Mouse (Mus musculus) adrenal gland, postnatal 4 days (tissue): Measurements from ENCODE around the gene Plac1. TPM values are rescaled to one million over a fixed set of nuclear protein-coding genes. Genes with fewer than 3 reads are reported as not detected.

Experiments used
- DNase-seq, 2 experiments: peaks; one replicate each; pipeline ENCODE4 v3.0.0; 2021 to 2022; ENCODE audit warnings: low spot score in 2 of 2, mixed read lengths in 2 of 2
- total RNA-seq, 2 experiments: library from RNA; stranded (reverse); gene quantifications; 2 replicates each; pipeline ENCODE4 v1.2.3; 2021

Plac1 gene
- total RNA-seq, 2 experiments from 2014 or later, result 0.40 to 0.56 TPM

DNA sequence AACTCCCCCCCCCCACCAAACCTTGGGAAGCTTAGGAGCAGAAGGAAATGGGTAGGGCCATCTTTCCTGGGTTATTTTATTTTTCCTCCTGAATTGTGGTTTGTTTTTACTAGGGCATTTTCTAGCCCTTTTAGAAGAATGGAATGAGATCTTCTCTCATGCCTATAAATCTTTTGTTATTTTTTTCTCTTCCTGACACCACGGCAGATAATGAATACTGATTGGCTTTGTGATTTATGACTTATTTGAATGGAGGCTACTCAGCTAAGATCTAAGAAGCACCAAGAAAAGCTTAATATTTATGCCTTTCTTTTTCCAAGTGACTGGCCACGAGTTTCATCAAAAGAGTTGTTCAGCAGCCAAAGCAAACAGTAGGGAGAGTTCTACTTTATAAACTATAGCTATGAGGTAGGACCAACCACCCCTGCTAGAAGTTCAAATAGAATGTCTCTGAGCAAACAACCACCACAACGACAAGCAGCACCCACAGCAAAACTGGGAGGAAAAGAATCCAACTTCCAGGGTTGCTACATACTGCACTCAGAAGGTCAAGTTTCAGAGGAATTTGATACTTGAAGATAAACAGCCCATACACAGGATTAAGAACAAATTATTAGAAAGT is 35.1 kb downstream of the Plac1 start:
- no peak for DNase-seq

DNA sequence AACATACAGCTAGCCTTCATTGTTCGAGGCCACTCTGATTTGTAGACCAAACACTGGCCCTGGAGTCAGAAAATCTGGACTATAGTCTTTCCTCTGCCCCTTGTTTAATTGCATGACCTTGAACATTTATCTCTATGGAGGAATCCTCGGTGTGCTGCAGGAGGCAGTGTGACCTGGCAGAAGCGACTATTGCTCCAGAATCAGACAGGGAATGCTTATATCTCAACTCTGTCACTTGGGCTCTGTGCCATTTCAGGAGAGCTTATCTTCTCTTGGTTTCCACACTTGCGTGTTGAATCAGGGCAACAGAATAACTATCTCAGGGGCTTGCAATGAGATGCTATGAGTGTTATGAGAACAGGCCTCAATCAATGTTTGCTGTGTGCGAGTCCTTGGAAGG is 38.3 kb downstream of the Plac1 start:
- no peak for DNase-seq

DNA sequence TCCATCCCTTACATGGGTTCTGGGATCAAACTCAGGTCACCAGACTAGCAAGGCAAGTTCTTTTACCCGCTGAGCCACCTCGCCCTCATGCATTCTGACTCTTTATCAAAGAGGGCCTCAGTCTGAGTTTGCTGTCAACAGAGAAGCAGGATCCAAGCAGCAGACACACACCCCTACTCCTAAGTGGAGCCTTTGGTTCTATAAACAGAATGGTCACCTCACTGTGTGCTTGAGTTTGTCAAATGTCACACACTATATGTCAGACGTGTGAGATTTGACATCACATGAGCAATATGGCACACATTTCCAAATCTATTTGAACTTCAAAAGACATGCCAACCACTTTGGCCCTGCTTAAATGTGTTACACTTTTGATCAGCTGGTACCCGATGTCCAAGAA is 42.2 kb downstream of the Plac1 start:
- no peak for DNase-seq

DNA sequence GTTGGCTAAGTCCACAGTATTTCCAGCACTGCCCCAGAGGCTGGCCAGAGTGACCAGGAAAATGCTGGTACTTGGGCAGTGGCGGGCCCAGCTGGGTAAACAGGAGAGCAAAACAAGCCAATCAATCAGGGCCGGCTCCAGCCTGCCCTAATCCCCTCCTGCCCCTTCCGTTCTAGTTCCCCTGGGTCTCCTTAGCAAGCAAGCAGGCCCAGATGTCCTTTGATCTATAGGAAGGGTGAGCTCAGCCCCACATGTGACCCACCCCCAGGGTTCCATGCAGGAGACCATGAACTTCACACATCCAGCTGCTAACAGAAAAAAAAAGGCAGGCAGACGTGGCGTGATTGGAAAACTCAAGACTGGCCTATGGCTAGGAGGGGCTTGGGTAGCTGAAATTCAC is 43.5 kb downstream of the Plac1 start:
- no peak for DNase-seq

DNA sequence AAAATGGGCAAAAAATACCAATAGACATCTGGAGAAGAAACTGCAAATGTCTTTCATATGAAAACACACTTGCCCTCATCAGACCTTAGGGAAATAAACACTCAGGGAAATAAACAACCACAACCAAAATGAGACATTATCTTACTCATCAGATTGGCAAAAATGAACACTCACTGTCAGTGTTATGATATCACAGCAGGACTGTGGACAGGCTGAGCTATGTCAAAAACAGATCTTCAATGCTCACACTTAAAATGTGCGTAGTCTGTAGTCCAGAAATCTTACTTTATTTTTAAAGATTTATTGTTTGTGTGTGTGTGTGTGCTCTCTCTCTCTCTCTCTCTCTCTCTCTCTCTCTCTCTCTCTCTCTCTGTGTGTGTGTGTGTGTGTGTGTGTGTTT is 51.2 kb downstream of the Plac1 start:
- DNase-seq, result no peak

DNA sequence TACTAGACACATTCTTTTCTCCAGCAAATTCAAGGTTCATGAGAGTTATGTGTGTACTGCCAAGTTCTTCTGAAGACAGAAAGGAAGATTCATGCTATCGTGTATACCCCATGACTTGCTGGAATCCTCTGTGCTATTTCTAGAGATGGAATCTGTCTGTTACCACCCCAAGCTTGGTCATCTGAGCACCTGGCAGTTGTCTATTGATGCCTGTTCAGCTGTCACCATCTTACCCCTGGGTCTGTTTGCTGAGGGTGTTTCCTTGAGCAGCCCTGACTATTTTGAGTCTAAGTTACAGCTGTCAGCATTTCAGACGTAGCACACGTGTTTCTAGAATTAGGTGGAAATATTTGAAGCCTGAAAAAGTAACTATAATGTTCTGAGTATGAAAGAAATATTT is 60.1 kb downstream of the Plac1 start:
- no peak for DNase-seq

DNA sequence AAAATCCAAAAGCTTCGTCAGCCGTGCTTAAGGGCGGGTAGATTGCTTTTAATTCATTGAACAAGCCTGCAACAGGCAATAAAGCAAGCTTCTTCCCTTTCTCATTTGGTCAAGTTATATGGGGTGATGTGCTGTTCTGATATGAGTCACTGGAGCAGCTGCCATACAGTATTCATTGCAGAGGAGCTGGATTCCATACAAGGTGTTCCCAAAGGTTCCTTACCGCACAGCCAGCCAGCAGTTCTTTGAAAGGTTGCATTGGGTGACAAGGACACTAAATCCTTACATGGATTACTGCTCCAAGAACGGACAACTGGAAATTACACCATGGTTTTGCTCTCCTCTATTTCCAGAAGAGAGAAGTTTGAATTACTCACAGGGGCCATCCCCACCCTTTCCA is 63.6 kb downstream of the Plac1 start:
- no peak for DNase-seq

DNA sequence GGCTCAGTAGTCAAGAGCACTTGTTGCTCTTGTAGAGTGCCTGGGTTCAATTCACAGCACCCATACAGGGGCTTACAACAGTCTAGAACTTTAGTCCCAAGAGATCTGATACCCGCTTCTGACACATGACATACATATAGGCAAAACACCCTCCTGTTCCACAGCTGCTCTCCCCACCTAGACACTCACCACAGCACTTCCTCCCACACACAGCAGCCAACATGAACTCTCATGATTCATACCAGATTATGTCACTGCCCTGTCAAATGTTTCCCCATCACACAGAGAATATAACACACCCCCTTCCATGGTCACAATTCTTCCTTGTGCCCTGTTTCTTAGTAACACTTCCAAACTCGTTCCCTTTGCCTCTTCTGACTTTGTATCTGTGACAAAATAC is 71.3 kb downstream of the Plac1 start:
- DNase-seq, result no peak

DNA sequence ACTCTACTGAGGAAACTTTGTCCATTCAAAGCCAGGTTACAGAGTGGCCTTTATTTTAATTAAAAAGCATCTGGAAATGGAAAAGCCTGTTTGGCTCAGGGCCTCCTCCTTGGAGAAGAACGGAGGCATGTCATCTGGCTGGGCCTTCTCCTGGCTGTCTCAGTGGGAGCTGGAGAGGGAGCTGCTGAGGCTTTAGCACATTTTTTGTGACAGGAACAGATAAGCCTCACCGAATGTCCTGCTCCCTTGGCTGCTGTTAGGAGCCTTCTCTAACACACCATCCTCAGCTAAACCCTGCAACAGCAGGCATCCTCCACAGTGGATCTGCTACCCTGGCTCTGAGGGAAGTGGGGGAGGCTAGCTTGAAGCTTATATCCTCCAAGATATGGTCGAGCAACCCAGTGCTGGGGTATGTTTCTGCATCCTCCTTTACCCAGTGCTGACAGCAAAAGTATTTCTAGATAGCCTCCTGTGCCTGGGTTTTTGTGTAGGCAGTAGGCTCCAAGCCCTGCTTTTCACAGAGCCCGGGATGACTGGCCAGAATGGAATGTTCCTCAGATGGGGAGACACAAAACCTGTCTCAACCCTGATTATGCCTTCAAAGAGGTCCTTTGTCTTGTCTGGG is 72.9 kb downstream of the Plac1 start:
- no peak for DNase-seq

DNA sequence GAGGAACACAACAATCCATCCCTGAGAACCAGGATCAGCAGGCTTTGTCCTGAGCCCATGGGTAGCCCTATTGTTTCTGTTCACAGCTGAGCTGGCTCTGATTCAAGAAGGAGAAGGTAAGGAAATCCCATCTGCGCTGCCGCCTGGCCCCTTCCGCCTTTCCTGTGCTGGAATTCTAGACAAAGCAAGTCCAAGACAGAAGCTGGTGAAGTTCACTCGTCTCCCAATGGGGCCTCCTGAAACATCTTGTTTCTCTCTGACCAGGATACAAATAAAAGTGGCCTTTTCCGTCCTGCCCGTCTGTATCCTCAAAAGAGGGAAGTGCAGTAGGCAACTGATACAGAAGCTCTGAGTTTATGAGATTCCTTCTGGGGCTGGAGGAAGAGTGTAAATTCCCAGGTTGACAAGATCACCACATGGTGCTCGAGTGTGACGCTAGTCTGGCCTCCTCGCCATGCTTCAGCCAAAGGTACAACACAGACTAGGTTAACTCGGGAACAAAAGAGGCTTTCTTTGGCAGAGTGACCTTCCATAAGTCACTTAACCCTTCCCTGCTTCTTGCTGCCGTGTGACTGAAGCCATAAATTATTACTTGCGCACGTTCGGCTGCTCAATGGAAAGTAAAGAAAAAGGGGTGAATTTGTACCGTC is 73.5 kb downstream of the Plac1 start:
- DNase-seq, result no peak

DNA sequence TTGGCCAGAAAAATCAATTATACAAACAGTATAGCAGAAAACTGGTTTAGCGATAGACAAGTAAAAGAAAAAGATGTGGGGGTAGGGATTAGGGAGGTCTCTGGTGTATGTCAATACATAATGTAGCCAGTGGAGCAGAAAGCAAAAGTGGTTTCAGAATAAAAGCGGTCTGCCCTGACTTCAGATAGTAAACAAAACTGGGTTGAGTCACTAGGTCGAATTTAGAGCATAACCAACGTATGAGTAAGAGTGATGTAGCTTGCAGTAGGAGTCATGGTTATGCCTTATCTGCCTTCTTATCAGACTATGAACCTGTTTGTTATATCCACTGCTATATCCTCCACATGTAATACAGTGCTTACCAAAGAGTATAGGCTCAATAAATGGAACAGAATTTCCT is 77.3 kb downstream of the Plac1 start:
- no peak for DNase-seq

DNA sequence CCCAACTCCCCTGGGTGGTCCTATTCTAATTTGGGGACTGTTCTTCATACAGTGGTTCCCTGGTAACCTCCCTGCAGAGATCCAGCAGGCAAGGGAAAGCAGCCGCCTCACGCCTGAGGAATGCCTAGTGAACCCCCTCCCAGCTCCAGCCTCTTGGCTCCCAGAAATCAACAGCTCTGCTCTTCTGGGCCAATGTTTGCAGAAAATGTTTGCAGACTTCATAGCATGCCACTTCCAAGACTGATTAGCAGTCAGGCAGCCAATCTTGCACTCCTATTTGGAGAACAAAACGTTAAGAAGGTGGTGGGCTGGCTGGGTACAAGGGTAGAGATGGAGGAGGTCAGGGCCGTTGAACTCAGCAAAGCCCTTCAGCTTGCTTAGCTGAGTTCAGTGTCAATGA is 78.3 kb downstream of the Plac1 start:
- no peak for DNase-seq

DNA sequence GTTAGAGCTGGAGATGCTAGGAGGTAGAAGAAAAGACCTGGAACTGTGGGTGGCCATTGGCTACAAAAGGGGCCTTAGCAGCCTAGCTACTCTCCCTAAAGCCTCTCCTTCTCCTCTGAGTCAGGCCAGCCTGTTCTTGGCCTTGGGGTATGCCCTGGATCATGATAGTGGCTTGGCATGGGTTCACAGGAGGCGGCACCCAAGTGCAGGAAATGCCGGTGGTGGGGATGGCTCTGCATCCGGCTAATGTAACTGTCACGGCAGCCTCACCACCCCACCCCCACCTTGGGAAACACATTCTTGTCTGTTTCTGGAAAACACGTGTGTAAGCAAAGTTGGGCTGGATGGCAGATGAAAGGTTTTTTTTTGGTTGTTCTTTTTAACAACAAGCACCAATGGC is 78.8 kb downstream of the Plac1 start:
- DNase-seq, result peak in 1 of 2 experiments; percentile 20

DNA sequence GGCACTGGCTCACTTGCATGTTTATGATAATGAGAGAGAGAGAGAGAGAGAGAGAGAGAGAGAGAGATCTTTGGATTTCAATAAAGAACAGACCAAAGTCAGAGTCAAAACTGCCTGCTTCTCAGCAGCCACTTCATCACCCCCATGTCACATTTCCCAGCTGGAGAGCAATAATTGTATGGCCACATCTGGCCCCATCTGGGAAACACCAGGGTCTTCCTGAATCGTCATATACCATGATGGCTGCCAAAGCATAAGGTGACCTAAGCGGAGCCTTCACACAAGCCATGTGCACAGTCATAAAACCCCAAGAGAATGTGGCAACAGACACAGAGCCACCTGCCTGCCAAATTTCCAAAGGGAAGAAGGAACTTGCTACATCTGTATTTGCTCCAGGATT is 91.9 kb downstream of the Plac1 start:
- DNase-seq, result no peak

DNA sequence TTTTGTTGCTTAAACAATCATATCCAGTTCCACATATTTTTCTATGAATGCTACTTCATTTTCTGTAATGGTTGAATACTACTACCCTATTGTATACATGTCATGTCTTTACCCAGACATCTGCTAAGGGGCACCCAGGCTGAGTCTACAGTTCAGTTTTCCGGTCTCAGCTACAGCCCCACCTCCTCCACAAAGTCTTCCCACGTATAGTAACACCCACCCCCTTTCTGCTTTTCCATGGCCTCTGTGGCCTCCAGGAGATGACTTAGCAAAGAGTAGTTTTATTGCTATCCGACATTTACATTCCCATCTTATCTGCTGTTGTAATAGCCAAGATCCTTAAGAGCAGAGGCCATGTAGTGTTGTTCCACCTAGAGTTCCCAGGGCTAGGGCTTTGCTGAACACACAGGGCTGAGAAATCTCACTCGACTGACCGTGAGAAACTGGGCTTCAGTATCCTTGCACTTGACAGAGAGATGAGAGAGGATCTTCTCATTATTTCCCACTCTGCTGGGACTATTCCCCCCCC is 93.5 kb downstream of the Plac1 start:
- no peak for DNase-seq

DNA sequence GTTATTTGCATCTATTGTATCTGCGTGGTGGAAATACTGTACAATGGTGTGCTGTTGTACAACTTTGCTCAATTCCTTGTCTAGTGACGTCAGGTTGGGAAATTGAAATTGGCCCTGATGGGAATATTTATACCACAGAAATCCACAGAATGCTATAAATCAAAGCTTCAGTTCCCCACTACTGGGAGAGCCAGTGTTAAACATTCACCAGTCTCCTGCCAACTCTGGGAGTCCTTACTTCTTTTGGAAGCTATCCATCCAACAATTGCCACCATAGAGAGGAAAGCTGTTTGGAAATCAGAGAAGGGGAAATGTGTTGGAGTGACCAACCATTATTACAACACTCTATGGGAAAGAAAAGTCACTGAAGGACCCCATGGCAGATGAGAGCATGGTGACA is 100.3 kb downstream of the Plac1 start:
- no peak for DNase-seq

DNA sequence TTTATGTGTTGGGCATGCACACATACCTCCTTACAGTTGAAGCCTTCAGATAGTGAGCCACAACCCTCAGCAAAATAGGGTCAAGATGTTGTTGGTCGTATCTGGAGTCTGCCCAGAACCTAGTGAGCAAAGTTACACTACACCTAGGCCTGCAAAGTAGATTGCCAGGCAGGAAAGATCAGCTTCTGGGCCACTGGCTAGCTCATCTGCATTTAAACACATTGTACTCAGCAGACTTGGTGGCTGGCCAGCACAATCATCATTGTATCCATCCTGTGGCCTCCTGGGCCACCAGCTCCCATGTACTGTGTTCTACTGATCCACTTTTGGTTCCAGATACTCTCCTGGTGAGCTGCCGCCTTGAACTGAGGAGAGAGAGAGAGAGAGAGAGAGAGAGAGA is 102.8 kb downstream of the Plac1 start:
- no peak for DNase-seq

DNA sequence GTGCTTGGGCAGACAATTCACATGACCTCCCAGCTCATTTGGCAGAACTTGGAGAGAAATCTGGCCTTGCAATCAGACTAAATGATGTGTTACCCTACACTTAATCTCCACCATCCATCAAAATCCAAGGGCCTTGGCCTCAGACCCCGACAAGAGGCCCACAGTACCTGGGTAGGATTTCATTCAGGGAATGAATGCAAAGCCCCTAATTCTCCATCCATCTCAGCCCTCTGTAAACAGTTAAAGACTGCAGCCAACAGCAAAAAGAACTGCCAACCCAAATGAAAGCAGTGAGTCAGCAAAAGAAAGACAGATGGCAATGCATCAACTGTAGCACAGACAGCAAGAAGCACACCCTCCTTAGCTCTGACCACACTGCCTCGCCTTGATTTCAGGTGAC is 110.4 kb downstream of the Plac1 start:
- DNase-seq, result no peak

DNA sequence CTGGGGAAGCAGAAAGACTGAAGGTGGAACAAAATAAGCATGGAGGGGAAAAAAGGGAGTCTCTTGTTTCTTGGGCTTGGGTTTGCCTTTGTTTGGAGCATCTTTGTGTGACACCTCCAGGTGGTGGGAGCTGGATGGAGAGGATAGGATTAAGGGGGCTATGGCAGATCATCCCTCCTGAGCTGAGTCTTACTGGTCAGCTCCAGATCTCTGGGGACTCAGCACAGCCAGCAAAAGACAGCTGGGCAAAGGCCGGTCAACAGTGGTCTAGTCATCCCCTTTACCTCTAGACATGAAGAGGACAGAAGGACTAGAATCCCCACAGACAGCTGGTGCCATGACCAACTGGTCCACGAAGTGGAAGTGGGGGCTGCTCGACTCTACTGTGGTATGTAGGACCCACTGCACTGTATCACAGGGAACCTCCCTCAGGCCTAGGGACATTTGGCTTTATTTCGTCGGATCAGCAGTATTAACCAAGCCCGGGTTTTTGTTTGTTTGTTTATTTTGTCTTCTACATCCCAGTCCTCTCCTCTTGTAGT is 113.3 kb downstream of the Plac1 start:
- DNase-seq, result no peak

DNA sequence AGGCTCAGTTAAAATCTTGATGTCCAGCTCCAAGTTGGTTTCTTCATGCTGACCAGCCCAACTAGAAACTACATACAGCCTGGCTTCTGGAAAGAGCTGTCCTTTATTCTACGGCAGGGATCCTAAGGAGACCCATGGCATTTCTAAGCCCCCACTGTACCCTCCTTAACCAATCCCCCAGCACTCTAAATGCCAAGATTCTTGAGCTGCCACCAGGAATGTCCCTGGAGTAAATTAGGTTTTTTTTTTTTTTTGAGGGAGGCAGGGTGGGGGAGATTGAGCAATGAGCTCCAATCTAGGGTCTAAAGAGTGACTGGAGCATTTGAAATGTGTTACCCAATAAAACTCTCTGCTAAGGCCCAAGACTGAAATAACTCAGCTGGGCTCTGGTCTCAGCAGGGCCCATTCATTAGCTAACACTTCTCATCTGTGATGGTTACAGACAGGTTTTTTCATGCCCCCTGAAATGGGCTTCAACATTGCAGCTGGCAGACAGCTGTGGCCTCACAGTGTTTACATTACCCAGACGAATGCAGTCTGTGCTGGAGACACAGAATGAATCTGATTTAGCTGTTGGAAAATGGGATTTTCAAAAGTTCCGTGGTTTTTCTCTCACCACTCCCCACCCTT is 114.0 kb downstream of the Plac1 start:
- no peak for DNase-seq

DNA sequence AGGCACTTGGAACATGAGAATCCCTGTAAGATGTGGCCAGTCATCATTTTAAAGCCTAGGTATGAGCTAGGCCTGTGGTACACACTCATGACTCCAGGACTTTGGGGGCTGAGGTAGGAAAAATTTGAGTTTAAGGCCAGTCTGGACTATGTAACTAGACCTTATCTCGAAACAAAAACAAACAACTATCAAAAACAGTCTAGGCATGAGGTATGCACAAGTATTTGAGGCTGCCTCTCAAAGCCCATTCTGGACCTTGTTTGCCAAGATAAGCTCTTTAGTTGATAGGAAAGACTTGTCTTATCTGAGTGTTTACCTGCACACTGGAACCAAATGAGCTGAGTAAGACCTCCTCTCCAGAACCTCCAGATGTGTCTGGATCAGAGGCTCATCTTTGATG is 116.3 kb downstream of the Plac1 start:
- DNase-seq, result no peak

DNA sequence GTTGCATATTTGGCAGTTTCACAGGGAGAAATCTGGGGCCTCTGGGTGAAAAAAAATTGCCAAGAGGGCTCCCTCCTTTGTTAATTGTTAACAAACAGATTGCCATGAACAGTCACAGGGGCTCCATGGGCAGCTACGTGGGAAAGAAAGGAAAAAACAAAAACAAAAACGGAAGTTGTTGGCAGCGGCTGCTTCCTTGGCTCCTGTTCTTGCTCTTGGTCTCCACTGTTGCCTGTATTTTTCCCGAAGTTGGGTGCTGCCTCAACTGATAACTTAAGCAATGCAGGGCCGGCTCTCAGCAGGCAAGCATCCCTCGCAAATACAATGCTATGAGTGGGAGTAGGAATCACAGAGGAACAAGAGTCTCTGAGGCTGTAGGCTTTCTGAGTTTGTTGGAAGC is 121.3 kb downstream of the Plac1 start:
- no peak for DNase-seq
